In the genomic region with DNA sequence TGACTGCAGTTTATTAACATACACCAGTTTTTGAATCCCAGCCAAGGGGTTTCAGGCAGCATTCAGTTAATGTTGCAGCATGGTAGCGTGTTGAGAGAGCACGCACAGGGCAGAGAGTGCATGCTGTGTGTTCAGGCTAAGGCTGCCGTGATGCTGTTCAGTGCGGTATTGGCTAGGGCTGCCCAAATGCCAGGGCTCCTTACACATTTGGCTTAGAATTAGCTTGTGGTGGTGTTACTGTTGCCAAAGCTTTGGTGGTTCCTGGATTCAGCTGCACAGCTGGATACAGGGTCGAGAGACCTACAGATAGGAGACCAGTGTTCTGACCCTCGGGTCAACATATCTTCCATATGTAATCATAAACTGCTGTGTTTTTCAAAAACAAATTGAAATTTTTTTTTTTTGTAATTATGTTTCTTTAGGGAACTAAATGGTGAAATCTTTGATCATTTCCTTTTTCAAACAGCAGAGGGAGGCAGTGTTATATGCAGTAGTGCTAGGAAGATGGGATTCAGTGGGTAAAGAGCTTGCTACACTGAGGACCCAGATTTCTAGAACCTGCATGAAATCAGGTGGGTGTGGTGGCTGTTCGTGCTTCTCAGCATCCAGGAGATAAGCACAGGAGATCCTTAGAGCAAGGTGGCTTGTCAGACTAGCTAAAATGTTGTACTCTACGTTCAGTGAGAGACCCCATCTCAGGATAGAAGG, we compare ENCODE assay signal across 10 mouse cellular contexts. TPM values are rescaled to one million over a fixed set of nuclear protein-coding genes. Genes with fewer than 3 reads are reported as not detected.
DNase-seq lines count a peak whose midpoint lies in the region; ATAC-seq and TF ChIP-seq lines count a peak whose summit lies in the region.
"Had no signal": no experiment of that assay in that cellular context is flagged by ENCODE, and none has a peak within 500 bp of the region (broad histone marks: within the 10 kb centered on the region; RNA-seq: fewer than 3 reads in every experiment).

No protein-coding gene starts in this region.

- peaks cover 2% of the 10 kb centered on the region for H3K36me3 ChIP-seq in midbrain, embryonic 11.5 days (ENCODE audit: control insufficient read depth, insufficient read depth, low read length)
- H3K36me3 ChIP-seq in midbrain, embryonic 10.5 days = peaks cover 81% of the 10 kb centered on the region
- H3K36me3 ChIP-seq in hindbrain, embryonic 15.5 days = peaks cover 34% of the 10 kb centered on the region

- H3K9me3 ChIP-seq in midbrain, embryonic 11.5 days (ENCODE audit: control insufficient read depth, low read length) = no peaks in the 10 kb centered on the region
- H3K9me3 ChIP-seq in midbrain, embryonic 10.5 days (replicated peaks) = no peaks in the 10 kb centered on the region
- H3K9me3 ChIP-seq in hindbrain, embryonic 15.5 days = no peaks in the 10 kb centered on the region
- H3K9me3 ChIP-seq: liver, embryonic 13.5 days had no signal

- no peak for ATAC-seq in midbrain, embryonic 11.5 days (ENCODE audit: low FRiP score)
- peak; percentile 66; the same call in 1 of the 2 replicates for ATAC-seq in hindbrain, embryonic 15.5 days (ENCODE audit: low FRiP score, low read depth)

- no peaks in the 10 kb centered on the region for H3K4me1 ChIP-seq in midbrain, embryonic 11.5 days (ENCODE audit: control insufficient read depth, insufficient read depth, low read length)
- no peaks in the 10 kb centered on the region for H3K4me1 ChIP-seq in midbrain, embryonic 10.5 days
- no peaks in the 10 kb centered on the region for H3K4me1 ChIP-seq in hindbrain, embryonic 15.5 days (replicated peaks)

- H3K4me3 ChIP-seq in gastrocnemius, adult 2 months = no peak overlapping the region
- H3K4me3 ChIP-seq in midbrain, embryonic 11.5 days (ENCODE audit: low read depth, low read length) = no peak overlapping the region
- H3K4me3 ChIP-seq in midbrain, embryonic 10.5 days = no peak overlapping the region
- H3K4me3 ChIP-seq in hindbrain, embryonic 15.5 days = no peak overlapping the region
- H3K4me3 ChIP-seq: liver, embryonic 13.5 days had no signal

- no peak overlapping the region for H3K9ac ChIP-seq in midbrain, embryonic 11.5 days (ENCODE audit: low read length)
- no peak overlapping the region for H3K9ac ChIP-seq in hindbrain, embryonic 15.5 days
- H3K9ac ChIP-seq: liver, embryonic 13.5 days had no signal

- intact Hi-C loops in gastrocnemius, adult 2 months (cut with DNase I) = no loop called here
- intact Hi-C loops in gastrocnemius, postnatal 36 days (cut with DNase I) = no loop called here

- WGBS in midbrain, embryonic 11.5 days = 88% methylated on average over 8 of the region's 8 CpGs
- WGBS in midbrain, embryonic 10.5 days = 92% methylated on average over 8 of the region's 8 CpGs
- WGBS in hindbrain, embryonic 15.5 days = 74% methylated on average over 8 of the region's 8 CpGs

- H3K4me2 ChIP-seq in midbrain, embryonic 11.5 days = no peak overlapping the region
- no peak overlapping the region for H3K4me2 ChIP-seq in hindbrain, embryonic 15.5 days
- H3K4me2 ChIP-seq: liver, embryonic 13.5 days had no signal

- H3K27ac ChIP-seq in gastrocnemius, adult 2 months = no peak overlapping the region
- H3K27ac ChIP-seq in midbrain, embryonic 11.5 days (ENCODE audit: low read depth, low read length) = no peak overlapping the region
- no peak overlapping the region for H3K27ac ChIP-seq in midbrain, embryonic 10.5 days (replicated peaks)
- H3K27ac ChIP-seq in hindbrain, embryonic 15.5 days (replicated peaks) = no peak overlapping the region
- H3K27ac ChIP-seq: liver, embryonic 13.5 days had no signal

- no peak for DNase-seq in gastrocnemius, adult 2 months
- DNase-seq in gastrocnemius, postnatal 36 days = no peak
- DNase-seq in midbrain, embryonic 11.5 days (ENCODE audit: low spot score, missing footprints) = peak; percentile 85
- DNase-seq in midbrain, embryonic 10.5 days (ENCODE audit: low spot score) = no peak
- peak; percentile 44 for DNase-seq in retina, postnatal 1 day
- no peak for DNase-seq in natural killer cell, adult 2 months (ENCODE audit: low spot score in 2 of 2)
- DNase-seq in spleen, postnatal 4 days (ENCODE audit: low spot score in 2 of 2) = no peak
- DNase-seq: liver, embryonic 13.5 days had no signal

- no peaks in the 10 kb centered on the region for H3K27me3 ChIP-seq in midbrain, embryonic 11.5 days (ENCODE audit: control insufficient read depth, insufficient read depth, low read length)
- no peaks in the 10 kb centered on the region for H3K27me3 ChIP-seq in midbrain, embryonic 10.5 days (ENCODE audit: low read depth, poor library complexity, severe bottlenecking)
- H3K27me3 ChIP-seq in hindbrain, embryonic 15.5 days = no peaks in the 10 kb centered on the region
- H3K27me3 ChIP-seq: liver, embryonic 13.5 days had no signal

- peak; percentile 49 for TF ChIP-seq CTCF in gastrocnemius, adult 2 months (IDR thresholded peaks at IDR 0.05)

RNA-seq across cellular contexts. Expression of gene Sugt1, which starts 29.8 kb away (rescaled TPM):
- total RNA-seq in gastrocnemius, adult 2 months (2021) = 10 to 100 TPM; 96.5 to 97.2 TPM
- total RNA-seq in gastrocnemius, postnatal 36 days (2021) = 10 to 100 TPM; 68.2 to 95.4 TPM
- polyA plus RNA-seq in midbrain, embryonic 11.5 days (2014; fragmentation: Nextera tagmentation; extraction: Ambion mirVana) = 163 and 166 TPM in 2 replicates
- polyA plus RNA-seq in midbrain, embryonic 10.5 days (2016; fragmentation: Nextera tagmentation; extraction: Ambion mirVana) = 146 and 161 TPM in 2 replicates
- polyA plus RNA-seq in hindbrain, embryonic 15.5 days (2015; fragmentation: Nextera tagmentation; extraction: Ambion mirVana) = 100 and 105 TPM in 2 replicates

RNA-seq across cellular contexts. Expression of gene Cnmd, which starts 44.7 kb away (rescaled TPM):
- total RNA-seq in gastrocnemius, adult 2 months (2021) = under 1 TPM in 1 of 2 experiments, not detected in 1; 0.73 TPM
- total RNA-seq in gastrocnemius, postnatal 36 days (2021) = under 1 TPM; 0.17 to 0.66 TPM
- polyA plus RNA-seq in midbrain, embryonic 11.5 days (2014; fragmentation: Nextera tagmentation; extraction: Ambion mirVana) = 8.0 TPM in 2 replicates
- polyA plus RNA-seq in midbrain, embryonic 10.5 days (2016; fragmentation: Nextera tagmentation; extraction: Ambion mirVana) = 5.3 and 6.3 TPM in 2 replicates
- 4.7 and 5.7 TPM in 2 replicates for polyA plus RNA-seq in hindbrain, embryonic 15.5 days (2015; fragmentation: Nextera tagmentation; extraction: Ambion mirVana)
- polyA plus RNA-seq: liver, embryonic 13.5 days; small intestine, adult 2 months had no signal

Comparison
In these comparisons a context has a peak if more than half of its experiments do, and no peak if none do; other contexts are left out.
1. DNase-seq: peak in midbrain, embryonic 11.5 days (single experiment) and retina, postnatal 1 day (single experiment); none in gastrocnemius, adult 2 months (single experiment), gastrocnemius, postnatal 36 days (0 of 2), midbrain, embryonic 10.5 days (single experiment), natural killer cell, adult 2 months (0 of 2) and spleen, postnatal 4 days (0 of 2).